Mouse (Mus musculus): ENCODE results near the gene Wdr73. TPM values are rescaled to one million over a fixed set of nuclear protein-coding genes. Genes with fewer than 3 reads are reported as not detected.

Wdr73 gene
- polyA plus RNA-seq, 1 experiment from 2014 or later: 37.2 TPM

- Histone ChIP-seq H3K27ac (no peak overlapping the region), H3K9ac (no peak overlapping the region), H3K9me3 (replicated peaks) (no peaks in the 10 kb centered on the region), H3K36me3 (peaks cover 77% of the 10 kb centered on the region), H3K4me3 (no peak overlapping the region), H3K4me1 (no peaks in the 10 kb centered on the region), H3K4me2 (replicated peaks) (no peak overlapping the region), H3K27me3 (no peaks in the 10 kb centered on the region)
- ATAC-seq (ENCODE audit: low FRiP score): no peak
- 91% methylated on average over 4 of the region's 4 CpGs for whole genome bisulfite sequencing
Observed at GRCm38 (mm10) chr7:80917916-80918465, 16.9 kb upstream of the Wdr73 start.

DNA sequence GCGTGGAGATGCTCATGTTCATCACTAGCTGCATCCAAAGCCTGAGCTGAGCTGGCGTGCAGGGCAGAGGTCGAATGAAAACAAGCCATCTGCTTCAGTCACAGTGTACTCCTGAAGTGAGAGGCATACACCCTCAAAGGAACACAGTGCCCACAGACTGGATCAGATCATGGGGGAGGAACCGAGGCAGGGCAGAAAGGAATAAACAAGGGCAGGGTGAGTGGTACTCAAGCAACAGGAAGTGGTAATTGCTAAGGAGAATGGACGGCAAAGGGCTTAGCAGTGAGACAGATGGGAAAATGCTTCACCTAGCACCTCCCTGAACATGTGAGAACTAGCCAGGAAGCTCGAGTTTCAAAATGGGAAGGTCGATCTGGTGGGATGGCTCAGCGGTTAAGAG is 11.4 kb upstream of the Wdr73 start:
- Histone ChIP-seq H3K4me2 (replicated peaks) (no peak overlapping the region), H3K9me3 (replicated peaks) (no peaks in the 10 kb centered on the region), H3K36me3 (peaks cover 78% of the 10 kb centered on the region), H3K9ac (no peak overlapping the region), H3K4me3 (no peak overlapping the region), H3K27me3 (no peaks in the 10 kb centered on the region), H3K4me1 (no peaks in the 10 kb centered on the region), H3K27ac (no peak overlapping the region)
- 91% methylated on average over 8 of the region's 8 CpGs for WGBS
- ATAC-seq (ENCODE audit: low FRiP score): no peak

- Histone ChIP-seq H3K27me3 (no peaks in the 10 kb centered on the region), H3K4me3 (no peak overlapping the region), H3K9ac (no peak overlapping the region), H3K36me3 (peaks cover 74% of the 10 kb centered on the region), H3K27ac (no peak overlapping the region), H3K9me3 (replicated peaks) (no peaks in the 10 kb centered on the region), H3K4me2 (replicated peaks) (no peak overlapping the region), H3K4me1 (no peaks in the 10 kb centered on the region)
- no peak for ATAC-seq (ENCODE audit: low FRiP score)
- 82% methylated on average over 7 of the region's 7 CpGs for WGBS
Observed at GRCm38 (mm10) chr7:80911053-80911452, 10.0 kb upstream of the Wdr73 start.

- 4% methylated on average over 19 of the region's 19 CpGs for WGBS
- H3K9me3 ChIP-seq (replicated peaks): no peaks in the 10 kb centered on the region
- peak within 1 kb of the TSS; percentile 71 for H3K9ac ChIP-seq
- H3K4me1 ChIP-seq: peaks cover 22% of the 10 kb centered on the region
- H3K36me3 ChIP-seq: peaks cover 28% of the 10 kb centered on the region
- H3K4me3 ChIP-seq: peak within 1 kb of the TSS; percentile 42
- no peak within 1 kb of the TSS for H3K27ac ChIP-seq
- ATAC-seq (ENCODE audit: low FRiP score): peak; percentile 51
- no peaks in the 10 kb centered on the region for H3K27me3 ChIP-seq
- H3K4me2 ChIP-seq (replicated peaks): peak within 1 kb of the TSS; percentile 94
Observed at GRCm38 (mm10) chr7:80904921-80905515, 3.9 kb upstream of the Wdr73 start, which contains the start of gene Nmb. TSS of gene Nmb (minus strand) at chr7:80905076.

DNA sequence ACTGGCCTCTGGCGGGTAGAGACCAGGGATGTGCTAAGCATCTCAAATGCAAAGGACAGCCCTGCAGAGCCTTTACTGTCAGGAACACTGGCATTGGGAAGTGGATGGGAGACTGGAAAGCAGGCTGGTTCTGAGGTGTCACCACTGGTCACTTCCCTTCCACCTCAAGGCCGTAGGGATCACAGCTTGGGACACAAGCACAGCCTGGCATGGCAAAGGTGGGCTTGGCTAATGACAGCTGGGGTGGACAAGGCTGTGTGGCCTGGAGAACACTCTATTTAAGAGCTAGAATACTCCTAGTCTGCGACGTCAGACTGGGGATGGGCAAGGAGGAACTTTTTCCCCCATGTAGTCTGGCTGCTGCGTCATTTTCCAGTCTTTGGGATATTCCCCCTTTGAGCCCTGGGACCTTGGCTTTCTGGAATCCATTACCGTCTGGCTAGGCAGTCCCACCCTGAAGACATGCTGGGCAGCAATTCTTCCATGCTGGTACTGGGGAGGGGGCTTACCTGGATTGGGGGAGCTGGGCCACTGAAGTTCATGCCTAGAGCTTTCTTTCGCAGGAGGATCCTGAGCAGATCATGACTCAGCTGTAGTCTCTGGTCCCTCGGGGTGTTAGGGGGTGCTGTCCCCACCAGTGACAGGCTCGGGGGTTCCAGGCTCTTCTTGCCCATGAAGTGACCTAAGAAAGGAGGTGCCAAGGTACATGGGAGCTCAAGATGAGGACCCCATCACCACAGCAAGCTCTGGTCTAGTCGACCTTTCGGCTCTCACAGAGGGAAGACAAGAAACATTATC is 2.8 kb upstream of the Wdr73 start:
- no peak overlapping the region for H3K27ac ChIP-seq
- H3K4me2 ChIP-seq (replicated peaks): peak overlapping the region; percentile 94; the same call in 1 of the 2 replicates
- H3K4me3 ChIP-seq: no peak overlapping the region
- 87% methylated on average over 11 of the region's 11 CpGs for WGBS
- no peaks in the 10 kb centered on the region for H3K9me3 ChIP-seq (replicated peaks)
- H3K4me1 ChIP-seq: peaks cover 22% of the 10 kb centered on the region
- ATAC-seq (ENCODE audit: low FRiP score): no peak
- H3K9ac ChIP-seq: no peak overlapping the region
- H3K36me3 ChIP-seq: peaks cover 19% of the 10 kb centered on the region
- H3K27me3 ChIP-seq: no peaks in the 10 kb centered on the region

- Histone ChIP-seq H3K4me2 (replicated peaks) (peak overlapping the region; percentile 76), H3K27ac (peak overlapping the region; percentile 70), H3K9me3 (replicated peaks) (no peaks in the 10 kb centered on the region), H3K4me1 (peaks cover 22% of the 10 kb centered on the region), H3K27me3 (no peaks in the 10 kb centered on the region), H3K36me3 (peaks cover 25% of the 10 kb centered on the region), H3K4me3 (peak overlapping the region; percentile 74), H3K9ac (peak overlapping the region; percentile 76)
- peak; percentile 18 for ATAC-seq (ENCODE audit: low FRiP score)
- 31% methylated on average over 15 of the region's 15 CpGs for WGBS
Observed at GRCm38 (mm10) chr7:80901541-80902274, 639 bp upstream of the Wdr73 start.

GRCm38 (mm10) chr7:80897721-80898120 is 3.3 kb downstream of the Wdr73 start:
- Histone ChIP-seq H3K36me3 (peaks cover 54% of the 10 kb centered on the region), H3K9ac (no peak overlapping the region), H3K27me3 (no peaks in the 10 kb centered on the region), H3K27ac (no peak overlapping the region), H3K4me2 (replicated peaks) (no peak overlapping the region), H3K4me1 (peaks cover 12% of the 10 kb centered on the region), H3K4me3 (no peak overlapping the region), H3K9me3 (replicated peaks) (no peaks in the 10 kb centered on the region)
- no peak for ATAC-seq (ENCODE audit: low FRiP score)
- 96% methylated on average over 4 of the region's 4 CpGs for WGBS

DNA sequence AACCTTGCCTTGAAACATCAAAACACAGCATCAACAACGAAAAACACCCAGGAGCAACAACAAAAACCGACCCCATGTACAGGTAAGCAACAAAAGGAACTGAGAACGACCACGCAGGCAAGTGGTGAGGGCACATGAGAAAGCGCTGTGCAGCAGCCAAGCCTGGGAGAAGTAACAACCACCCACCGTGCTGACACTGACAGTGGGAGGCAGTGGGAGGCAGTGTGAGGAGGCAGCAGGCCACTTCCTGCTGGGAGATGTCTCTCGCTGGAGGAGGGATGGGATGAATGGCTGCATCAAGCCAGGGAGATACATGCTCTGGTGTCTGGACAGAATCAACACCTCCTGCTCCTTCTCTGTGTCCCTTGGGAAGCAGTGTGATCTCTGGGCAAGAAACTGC is 3.9 kb downstream of the Wdr73 start:
- H3K4me2 ChIP-seq (replicated peaks): no peak overlapping the region
- 91% methylated on average over 7 of the region's 7 CpGs for WGBS
- H3K4me3 ChIP-seq: no peak overlapping the region
- ATAC-seq (ENCODE audit: low FRiP score): no peak
- no peaks in the 10 kb centered on the region for H3K27me3 ChIP-seq
- H3K9me3 ChIP-seq (replicated peaks): no peaks in the 10 kb centered on the region
- H3K4me1 ChIP-seq: peaks cover 12% of the 10 kb centered on the region
- H3K27ac ChIP-seq: no peak overlapping the region
- peaks cover 59% of the 10 kb centered on the region for H3K36me3 ChIP-seq
- H3K9ac ChIP-seq: no peak overlapping the region

- H3K9ac ChIP-seq: no peak overlapping the region
- no peaks in the 10 kb centered on the region for H3K9me3 ChIP-seq (replicated peaks)
- H3K4me3 ChIP-seq: no peak overlapping the region
- H3K4me1 ChIP-seq: no peaks in the 10 kb centered on the region; the same call in 1 of the 2 replicates
- H3K27ac ChIP-seq: no peak overlapping the region
- H3K27me3 ChIP-seq: no peaks in the 10 kb centered on the region
- H3K36me3 ChIP-seq: peaks cover 73% of the 10 kb centered on the region
- ATAC-seq (ENCODE audit: low FRiP score): no peak
- no peak overlapping the region for H3K4me2 ChIP-seq (replicated peaks)
- WGBS: 97% methylated on average over 14 of the region's 14 CpGs
Observed at GRCm38 (mm10) chr7:80894815-80895519, 6.1 kb downstream of the Wdr73 start.

DNA sequence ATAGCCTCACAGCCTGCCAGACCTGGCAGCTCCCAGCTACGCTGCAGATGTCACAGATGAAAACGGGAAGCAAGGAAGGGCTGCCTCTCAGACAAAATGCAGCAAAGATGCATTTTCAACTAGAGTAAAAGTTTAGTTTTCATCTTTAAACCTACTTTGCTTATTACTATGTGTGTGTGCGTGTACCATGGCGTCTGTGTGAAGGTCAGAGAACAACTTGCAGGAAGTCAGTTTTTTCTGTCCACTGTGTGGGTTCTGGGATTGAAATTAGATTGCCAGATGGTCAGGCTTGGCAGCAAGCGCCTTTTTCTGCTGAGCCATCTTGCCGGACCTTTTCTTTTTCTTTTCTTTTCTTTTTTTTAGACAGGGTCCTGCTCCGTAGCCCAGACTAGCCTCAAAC is 6.9 kb downstream of the Wdr73 start:
- no peak overlapping the region for H3K27ac ChIP-seq
- H3K36me3 ChIP-seq: peaks cover 77% of the 10 kb centered on the region
- H3K4me2 ChIP-seq (replicated peaks): no peak overlapping the region
- ATAC-seq (ENCODE audit: low FRiP score): no peak
- H3K27me3 ChIP-seq: no peaks in the 10 kb centered on the region
- H3K9ac ChIP-seq: no peak overlapping the region
- H3K9me3 ChIP-seq (replicated peaks): no peaks in the 10 kb centered on the region
- WGBS: 88% methylated on average over 7 of the region's 7 CpGs
- H3K4me3 ChIP-seq: no peak overlapping the region
- peaks cover 8% of the 10 kb centered on the region for H3K4me1 ChIP-seq

DNA sequence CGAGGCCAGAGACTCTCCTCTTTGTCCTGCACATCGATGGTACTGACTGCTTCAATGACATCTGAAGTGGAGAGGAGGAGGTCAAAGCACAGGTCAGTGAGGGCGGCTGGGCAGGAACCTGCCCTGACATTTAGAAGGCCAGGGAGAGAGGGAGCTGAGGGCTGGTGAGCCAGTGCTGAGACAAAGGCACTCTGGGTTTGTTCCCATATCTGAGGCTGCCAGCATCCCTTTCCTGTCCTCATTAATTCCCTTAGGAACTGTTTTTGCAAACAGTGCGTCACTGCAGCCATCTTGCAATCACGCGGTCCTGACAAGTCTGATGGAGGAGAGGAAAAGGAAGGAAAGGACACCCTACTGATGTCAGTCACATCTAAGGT is 7.3 kb downstream of the Wdr73 start:
- H3K9me3 ChIP-seq (replicated peaks): no peaks in the 10 kb centered on the region
- H3K4me1 ChIP-seq: peaks cover 12% of the 10 kb centered on the region
- H3K4me3 ChIP-seq: no peak overlapping the region
- no peak overlapping the region for H3K4me2 ChIP-seq (replicated peaks)
- no peaks in the 10 kb centered on the region for H3K27me3 ChIP-seq
- H3K36me3 ChIP-seq: peaks cover 77% of the 10 kb centered on the region
- H3K27ac ChIP-seq: no peak overlapping the region
- WGBS: 84% methylated on average over 6 of the region's 6 CpGs
- ATAC-seq (ENCODE audit: low FRiP score): no peak
- H3K9ac ChIP-seq: no peak overlapping the region

Data from hindbrain, embryonic 12.5 days (tissue).